Mouse (Mus musculus): ENCODE results near the gene Msmo1. TPM values are rescaled to one million over a fixed set of nuclear protein-coding genes. Genes with fewer than 3 reads are reported as not detected.

Msmo1 gene
- total RNA-seq (2017) = 41.7 and 45.2 TPM in 2 replicates

DNA sequence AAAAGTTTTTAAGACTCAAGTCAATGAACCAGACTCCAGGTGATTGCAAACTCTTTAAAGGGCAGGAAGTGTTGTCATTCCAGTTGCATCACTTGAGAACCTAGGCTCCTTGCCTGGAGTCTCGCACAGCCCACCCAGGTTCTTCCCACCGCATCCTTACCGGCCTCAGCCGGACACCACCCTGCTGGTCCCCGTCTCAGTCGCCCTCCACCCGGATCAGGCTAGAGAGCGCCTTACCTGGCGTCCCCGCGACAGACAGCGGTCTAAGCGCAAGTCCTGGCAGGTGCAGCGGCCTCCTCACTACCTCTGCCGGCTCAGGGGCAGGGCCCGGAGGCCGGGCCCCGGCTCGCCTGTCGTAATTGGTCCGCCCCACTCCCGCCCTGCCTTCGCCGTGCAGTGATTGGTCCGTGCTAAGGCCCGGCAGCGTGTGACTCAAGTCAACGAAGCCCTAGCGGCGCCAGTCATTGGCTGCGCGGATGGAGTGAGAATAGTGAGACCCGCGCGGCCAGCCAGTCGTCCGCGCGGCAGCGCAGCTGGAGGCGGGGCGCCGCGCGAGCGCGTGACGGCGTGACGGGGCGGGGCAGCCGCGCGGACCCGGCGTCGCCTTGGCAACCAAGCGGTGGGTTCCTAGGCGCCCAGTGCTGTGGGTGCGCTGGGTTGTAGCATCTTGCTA lies at the start of gene Msmo1:
Gene Msmo1 (minus strand): TSS at position 522 of the 673 bp plus-strand sequence.
- peak; percentile 99 for ATAC-seq (ENCODE audit: extremely low read depth, insufficient number of reproducible peaks, low FRiP score, poor library complexity, severe bottlenecking)

DNA sequence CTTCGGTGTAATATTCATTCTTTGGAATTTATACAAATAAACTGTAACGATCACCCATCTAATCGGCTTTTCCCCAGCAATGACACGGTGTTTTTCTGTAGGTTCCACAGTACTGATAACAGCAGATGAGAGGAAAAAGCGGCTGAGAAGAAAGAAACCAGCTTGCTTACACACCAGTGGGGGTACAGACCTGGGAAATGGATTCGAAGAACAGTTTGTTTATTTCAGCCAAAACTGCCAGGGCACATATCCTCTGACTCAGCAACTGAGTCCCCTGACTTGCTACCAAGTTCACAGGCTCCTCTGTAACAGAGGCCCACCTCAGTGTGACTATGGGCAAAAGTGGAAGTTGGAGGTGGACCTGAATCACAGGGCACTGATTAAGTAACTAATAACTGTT lies 48.4 kb upstream of the Msmo1 start:
- no peak for ATAC-seq (ENCODE audit: extremely low read depth, insufficient number of reproducible peaks, low FRiP score, poor library complexity, severe bottlenecking)

DNA sequence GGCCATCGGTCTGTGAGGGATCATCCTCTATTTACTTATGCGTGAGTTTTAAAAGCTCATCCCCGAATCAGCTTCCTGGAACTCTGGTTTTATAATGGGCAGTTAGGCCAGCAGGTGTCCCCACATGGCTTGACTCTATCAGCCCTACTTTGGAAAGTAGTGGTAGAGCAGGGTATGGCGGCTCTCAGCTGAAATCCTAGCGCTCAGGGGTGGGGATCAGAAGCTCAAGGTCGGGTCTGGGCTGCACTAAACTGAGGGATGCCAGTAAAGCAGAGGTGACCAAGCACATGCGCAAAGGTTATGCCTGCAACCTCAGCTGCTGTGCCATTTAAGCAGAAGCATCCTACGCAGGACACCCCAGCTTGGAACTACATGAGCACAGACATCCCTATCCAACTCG lies 44.3 kb upstream of the Msmo1 start:
- ATAC-seq (ENCODE audit: extremely low read depth, insufficient number of reproducible peaks, low FRiP score, poor library complexity, severe bottlenecking) = no peak

DNA sequence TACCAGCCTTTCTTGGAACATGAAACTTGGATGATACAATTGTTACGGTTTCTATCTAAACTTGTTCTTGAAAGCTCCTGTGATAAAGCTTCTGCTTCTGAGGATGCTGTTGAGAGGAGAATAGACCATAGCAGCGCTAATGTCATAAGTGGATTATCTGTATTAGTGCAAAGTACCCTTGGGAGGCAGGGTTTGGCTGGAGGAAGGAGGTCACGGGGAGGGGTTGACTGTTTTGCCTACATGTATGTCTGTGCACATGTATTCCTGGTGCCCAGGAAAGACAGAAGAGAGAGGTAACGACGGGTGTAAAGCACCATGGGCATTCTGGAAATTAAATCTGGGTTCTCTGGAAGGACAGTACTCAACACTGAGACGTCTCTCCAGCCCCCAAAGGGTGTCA lies 40.5 kb upstream of the Msmo1 start:
- ATAC-seq (ENCODE audit: extremely low read depth, insufficient number of reproducible peaks, low FRiP score, poor library complexity, severe bottlenecking) = no peak

DNA sequence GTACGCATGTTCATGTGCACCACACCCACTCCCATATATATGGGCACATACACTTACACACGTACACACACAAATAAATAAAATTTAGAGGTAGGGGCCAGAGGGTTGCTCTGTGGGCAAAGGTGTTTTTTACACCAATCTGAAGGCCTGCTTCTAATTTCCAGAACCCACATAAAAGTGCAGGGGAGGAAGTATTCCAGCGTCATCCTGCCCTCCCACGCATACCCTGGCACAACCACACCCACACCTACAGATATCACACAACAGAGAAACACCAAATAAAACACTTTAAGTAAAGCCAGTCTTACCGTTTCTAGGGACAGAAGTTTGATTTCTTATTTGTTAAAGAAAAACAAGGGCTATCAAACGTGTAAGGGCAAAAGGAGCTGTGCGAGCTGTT lies 37.2 kb upstream of the Msmo1 start:
- no peak for ATAC-seq (ENCODE audit: extremely low read depth, insufficient number of reproducible peaks, low FRiP score, poor library complexity, severe bottlenecking)

DNA sequence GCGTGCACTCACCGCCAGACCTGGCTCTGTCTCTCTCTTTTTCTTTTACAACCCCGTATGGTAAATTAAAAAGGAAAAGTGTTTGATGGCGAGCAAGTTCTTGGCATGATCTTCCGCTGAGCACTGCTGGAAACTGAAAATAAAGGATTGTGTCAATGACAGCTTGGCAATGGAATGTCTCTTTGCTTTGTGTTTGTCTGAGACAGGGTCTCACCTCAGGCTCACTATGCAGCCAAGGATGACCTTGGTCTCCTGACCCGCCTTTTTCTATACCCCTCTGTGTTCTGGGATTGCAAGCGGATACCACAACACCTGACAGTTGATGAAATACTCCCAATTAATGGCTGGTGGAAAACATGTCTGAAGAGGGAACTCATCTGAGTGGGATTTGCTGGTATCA lies 36.0 kb upstream of the Msmo1 start:
- no peak for ATAC-seq (ENCODE audit: extremely low read depth, insufficient number of reproducible peaks, low FRiP score, poor library complexity, severe bottlenecking)

DNA sequence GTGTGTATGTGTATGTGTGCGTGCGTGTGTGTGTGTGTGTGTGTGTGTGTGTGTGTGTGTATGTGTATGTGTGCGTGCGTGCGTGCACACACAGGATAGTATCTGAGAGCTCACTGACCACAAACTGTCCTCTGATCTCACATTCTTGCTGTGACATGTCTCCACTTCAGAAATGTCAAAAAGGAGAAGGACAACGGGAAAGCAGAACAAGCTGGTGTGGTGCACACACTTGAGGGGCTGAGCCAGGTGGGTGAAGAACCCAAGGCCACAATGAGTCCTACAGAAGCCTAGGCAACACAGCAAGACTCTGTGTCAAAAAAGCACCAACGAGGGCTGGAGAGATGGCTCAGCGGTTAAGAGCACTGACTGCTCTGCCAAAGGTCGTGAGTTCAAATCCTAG lies 35.1 kb upstream of the Msmo1 start:
- peak; percentile 36 for ATAC-seq (ENCODE audit: extremely low read depth, insufficient number of reproducible peaks, low FRiP score, poor library complexity, severe bottlenecking)

DNA sequence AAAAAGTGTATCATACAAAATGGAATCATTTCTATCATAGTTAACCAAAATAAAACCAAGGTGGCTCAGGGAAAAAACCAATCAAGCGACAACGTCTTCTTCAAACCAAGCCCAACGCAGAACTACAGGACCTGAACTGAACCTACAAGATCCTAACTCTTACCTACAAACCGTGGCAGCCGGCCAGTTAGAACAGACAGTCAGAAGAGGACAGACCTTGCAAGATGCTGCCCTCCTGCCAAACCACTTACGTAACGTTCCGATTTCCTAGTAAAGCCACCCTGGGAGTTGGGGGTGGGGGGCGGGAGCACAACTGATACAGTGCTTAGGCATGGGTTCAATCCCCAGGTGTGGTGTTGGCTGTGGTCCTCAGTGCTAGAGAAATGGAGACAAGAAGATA lies 33.5 kb upstream of the Msmo1 start:
- no peak for ATAC-seq (ENCODE audit: extremely low read depth, insufficient number of reproducible peaks, low FRiP score, poor library complexity, severe bottlenecking)

DNA sequence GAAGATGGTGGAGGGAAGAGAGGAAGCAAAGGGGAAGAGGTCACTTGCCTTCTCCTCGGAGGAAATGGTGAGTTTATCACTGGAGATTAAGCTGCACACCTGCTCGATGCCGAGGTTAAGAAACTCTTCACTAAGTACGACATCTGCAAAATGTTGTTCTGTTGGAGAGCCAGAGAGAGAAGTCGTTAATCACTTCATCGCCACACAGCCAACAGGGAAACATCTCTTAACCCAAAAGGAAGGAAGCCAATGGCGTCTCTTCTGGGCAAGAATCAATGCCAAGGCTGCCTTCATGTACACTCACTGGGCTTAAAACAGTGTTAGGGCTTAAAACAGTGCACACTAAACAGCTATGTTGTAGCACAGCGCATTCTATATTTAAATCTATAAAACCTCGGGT lies 30.5 kb upstream of the Msmo1 start:
- no peak for ATAC-seq (ENCODE audit: extremely low read depth, insufficient number of reproducible peaks, low FRiP score, poor library complexity, severe bottlenecking)

DNA sequence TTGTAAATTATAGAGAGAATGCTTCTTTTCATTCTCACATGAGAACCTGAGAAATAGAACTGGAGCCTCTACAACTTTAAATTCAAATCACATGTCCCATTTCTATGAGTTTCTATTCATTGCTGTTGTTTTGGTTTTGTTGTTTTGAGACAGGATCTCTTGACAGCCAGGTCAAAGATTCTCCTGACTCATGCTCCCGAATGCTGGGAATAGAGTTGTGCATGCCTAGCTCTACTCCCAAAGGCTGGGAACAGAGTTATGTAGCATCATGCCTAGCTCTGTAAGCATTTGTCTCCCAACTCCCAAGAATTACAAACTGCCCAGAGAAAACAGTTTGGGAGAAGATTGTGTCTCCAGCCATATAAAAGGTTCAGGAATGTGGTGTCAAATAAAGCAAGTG lies 29.2 kb upstream of the Msmo1 start:
- ATAC-seq (ENCODE audit: extremely low read depth, insufficient number of reproducible peaks, low FRiP score, poor library complexity, severe bottlenecking) = no peak

DNA sequence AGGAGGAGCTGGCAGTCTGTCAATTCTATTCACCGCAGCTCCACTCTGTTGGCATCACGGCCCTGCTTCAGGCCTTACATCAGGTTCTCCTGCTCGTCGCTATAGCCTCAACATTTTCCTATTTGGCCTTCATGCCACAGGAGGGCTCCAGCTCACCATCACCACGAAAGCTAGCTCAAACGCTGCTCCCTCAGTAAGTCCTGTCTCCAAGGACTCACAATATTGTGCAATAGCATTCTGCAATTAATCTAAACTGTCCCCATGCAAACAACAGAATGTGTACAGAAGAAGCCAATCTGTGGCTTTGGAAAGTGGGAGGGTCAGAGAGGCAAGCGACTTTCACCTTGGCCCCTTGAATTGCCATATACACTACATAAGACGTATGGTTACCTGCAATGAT lies 27.8 kb upstream of the Msmo1 start:
- ATAC-seq (ENCODE audit: extremely low read depth, insufficient number of reproducible peaks, low FRiP score, poor library complexity, severe bottlenecking) = no peak

DNA sequence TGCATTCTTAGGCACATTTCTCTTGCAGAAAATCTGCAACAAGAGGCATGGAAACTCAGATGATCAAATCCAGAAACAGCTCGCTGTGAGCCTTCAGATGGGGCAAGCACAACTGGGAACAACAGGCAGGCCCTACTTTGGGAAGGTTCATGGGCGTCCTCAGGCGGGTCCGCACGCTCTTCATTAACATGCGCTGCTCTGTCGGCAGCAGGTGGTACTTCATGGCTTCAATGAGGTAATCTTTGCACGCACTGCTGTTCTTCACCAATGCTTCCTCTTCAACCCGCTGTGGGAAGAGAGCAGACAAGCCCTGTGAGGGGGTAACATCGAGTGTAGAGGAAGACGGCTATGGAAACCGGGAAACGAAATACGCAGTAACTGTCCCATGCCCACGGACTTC lies 24.4 kb upstream of the Msmo1 start:
- no peak for ATAC-seq (ENCODE audit: extremely low read depth, insufficient number of reproducible peaks, low FRiP score, poor library complexity, severe bottlenecking)

DNA sequence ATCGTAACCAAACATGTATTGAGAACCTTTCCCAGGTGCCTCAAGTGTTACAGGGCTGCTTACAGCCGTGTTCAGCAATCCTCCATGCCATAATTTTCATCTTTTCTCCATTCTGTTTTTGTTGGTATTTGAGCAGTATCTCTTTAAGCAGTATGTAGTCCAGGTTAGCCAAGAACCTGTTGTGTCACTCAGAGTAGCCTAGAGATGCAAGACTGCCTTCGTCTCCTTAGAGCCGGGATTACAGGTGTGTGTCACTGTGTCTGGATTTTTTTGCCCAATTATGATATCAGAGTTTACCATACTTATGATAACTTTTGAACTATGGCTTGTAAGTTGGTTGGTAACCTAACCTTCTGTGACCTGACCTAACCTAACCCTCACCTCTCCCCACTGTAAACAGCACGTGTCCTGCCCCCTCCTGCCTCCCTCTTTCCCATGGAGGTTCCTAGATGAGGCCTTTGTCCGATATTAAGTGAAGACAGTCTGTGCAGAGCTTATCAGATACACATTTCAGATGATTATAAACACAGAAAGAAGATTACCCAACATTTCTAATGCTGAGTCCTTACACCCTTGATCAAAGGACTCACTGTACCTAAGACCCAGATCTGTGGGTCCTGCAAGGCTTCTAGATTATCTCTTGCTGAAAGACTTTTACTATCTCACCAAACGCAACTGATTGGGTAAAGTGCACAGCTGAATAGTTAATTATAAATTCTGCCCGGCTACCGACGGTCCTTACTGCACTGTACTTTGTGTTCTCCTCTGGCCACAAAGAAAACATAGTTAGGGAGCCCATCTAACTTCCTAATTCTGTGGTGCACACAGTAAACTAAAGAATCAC lies 12.8 kb upstream of the Msmo1 start:
- ATAC-seq (ENCODE audit: extremely low read depth, insufficient number of reproducible peaks, low FRiP score, poor library complexity, severe bottlenecking) = no peak

DNA sequence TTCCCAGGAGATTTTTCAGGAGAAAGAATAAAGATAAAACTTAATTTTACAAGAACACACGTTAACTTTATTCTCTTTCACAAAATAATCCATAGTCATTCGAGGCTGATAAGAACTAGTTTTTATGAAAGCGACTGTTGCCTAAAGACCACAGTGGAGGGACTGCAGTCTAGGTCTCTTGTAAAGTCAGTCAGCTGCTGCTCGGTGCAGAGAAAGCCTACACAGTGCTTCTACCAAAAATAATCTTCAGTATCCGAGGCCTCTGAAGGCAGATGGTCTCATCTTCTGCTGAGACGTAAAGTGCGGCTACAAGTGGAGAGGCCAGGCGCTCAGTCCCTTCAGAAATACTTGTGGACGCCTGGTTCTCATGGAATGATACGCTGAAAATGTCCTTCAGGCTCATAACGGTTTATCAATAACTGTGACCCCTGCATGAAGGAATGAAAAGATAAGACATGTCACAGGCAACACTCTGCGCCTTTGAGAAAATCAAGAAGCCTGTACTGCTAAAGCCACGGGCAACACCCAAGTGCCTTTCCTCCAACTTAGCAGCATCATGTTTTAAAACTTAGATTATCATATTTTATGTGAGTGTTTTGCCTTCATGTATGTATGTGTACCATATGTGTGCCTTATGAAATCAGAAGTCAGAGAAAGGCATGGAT lies 7.1 kb upstream of the Msmo1 start:
- ATAC-seq (ENCODE audit: extremely low read depth, insufficient number of reproducible peaks, low FRiP score, poor library complexity, severe bottlenecking) = no peak

DNA sequence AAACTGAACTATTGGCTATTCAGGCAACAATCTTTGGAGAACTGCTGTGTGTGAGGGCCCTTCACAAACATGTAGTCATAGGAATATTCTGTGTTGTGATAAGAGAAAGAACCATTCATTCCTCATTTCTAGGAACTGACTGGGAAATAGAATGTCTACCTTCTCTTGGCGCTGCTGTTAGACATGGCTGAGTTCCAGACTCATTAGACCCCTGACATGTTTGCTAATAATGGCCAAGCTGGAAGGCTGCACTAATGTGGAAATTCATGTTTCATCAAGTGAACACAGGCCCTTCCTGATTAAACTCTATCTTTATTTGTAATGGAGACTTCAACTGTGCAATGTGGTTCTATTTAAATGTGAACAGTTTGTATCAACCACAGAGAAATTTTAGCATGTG lies 5.3 kb upstream of the Msmo1 start:
- no peak for ATAC-seq (ENCODE audit: extremely low read depth, insufficient number of reproducible peaks, low FRiP score, poor library complexity, severe bottlenecking)

DNA sequence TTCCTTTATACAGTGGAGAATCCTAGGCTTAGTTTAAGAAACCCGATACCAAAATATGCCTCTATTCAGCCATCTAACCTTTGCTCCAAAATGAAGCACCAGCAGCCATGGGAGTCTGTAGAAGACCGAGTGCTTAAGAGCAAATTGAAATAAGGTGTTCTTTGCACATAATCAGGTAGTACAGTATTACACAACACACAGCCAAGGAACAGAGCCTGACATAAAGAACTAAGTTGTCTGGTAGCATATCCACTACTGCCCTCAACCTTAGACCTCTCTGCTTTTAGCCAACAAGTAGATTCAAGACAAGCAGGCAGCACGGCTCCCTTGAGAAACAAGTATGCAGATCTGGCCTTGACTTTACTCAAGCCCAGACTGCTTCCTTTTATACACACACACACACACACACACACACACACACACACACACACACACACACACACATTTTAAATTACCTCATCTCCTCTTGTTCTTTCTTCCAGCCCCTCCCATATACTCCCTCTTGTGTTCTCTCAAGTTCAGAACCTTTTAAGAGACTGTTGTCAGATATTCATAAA lies 3.3 kb upstream of the Msmo1 start:
- no peak for ATAC-seq (ENCODE audit: extremely low read depth, insufficient number of reproducible peaks, low FRiP score, poor library complexity, severe bottlenecking)

DNA sequence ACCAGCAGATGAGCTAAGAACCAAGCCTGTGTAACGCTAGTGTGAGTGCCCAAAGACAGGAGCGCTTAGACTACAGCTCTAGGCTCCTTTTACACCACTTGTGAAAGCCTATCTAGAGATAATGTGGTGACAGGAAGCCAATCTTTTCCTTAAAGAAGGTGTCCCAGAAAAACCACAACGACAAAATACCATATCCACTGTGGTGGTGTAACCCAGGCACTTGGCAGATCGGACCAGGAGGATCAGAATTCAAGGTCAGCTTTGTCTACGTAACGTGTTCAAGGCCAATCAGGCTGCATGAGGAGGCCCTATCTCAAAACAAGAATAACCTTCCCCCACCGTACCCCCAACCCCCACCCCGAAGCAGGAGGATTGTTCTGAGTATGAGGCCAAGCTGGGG lies 1.6 kb upstream of the Msmo1 start:
- no peak for ATAC-seq (ENCODE audit: extremely low read depth, insufficient number of reproducible peaks, low FRiP score, poor library complexity, severe bottlenecking)

DNA sequence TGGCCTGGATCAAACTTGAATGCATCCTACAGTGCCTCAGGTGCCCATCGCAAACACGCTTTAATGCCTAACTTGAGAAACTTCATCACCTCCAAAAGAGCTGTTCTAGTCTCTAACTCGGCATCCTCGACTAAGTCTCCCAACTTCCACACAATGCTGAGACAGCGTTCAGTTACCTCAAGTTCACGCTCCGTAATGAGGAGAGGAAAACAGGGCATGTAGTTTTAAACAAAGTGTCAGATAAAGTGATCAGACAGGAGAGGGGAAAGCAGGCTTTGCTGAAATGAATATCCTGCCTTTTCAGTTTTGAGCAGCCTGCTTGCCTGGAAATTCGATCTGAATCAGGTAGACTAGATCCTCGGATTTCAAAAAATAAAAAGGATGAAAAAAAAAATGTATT lies 996 bp downstream of the Msmo1 start:
- no peak for ATAC-seq (ENCODE audit: extremely low read depth, insufficient number of reproducible peaks, low FRiP score, poor library complexity, severe bottlenecking)

DNA sequence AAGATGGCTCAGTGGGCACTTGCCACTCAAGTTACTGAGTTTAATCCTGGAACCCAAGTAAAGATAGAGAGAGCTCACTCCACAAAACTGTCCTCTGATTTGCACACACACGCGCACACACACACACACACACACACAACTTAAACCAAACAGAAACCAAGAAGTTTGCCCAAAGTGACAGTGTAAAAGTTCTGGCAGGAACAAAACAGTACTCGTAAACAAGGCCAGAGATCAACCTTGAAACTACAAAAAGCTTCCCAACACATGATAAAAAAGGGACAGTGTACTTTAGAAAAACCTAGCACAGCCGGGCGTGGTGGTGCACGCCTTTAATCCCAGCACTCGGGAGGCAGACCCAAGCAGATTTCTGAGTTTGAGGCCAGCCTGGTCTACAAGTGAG lies 5.4 kb downstream of the Msmo1 start:
- no peak for ATAC-seq (ENCODE audit: extremely low read depth, insufficient number of reproducible peaks, low FRiP score, poor library complexity, severe bottlenecking)

DNA sequence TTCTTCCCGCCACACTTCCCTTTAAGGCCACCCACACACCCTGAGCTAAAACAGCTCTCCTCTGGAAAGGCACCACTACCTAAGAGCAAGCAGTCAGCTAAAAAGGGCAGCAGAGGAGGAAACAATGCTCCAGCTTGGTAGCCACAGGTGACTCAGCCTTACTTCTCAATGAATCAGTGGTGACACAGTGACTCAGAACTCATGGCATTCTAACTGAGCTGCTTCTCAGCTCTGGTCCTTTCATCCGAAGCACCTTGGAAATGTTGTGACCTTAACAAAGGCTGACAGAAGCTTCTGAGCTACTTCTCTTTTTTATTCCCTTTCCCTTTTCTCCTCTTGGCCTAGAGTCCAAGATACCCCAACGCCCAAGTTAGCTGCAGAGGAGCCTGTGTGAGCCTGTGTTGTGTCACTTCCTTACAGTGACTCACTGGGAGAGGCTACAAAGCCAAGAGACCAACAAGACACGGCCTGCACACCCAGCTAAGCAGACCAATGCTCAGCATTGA lies 7.3 kb downstream of the Msmo1 start:
- peak; percentile 49 for ATAC-seq (ENCODE audit: extremely low read depth, insufficient number of reproducible peaks, low FRiP score, poor library complexity, severe bottlenecking)

Measured in neutrophil, adult 5-6 weeks (primary cell).